8 mouse cellular contexts compared by ENCODE assay signal in genomic region chr9:44921123-44921468, GRCm38 (mm10). TPM values are rescaled to one million over a fixed set of nuclear protein-coding genes. Genes with fewer than 3 reads are reported as not detected.
DNase-seq lines count a peak whose midpoint lies in the region; ATAC-seq and TF ChIP-seq lines count a peak whose summit lies in the region.

No protein-coding gene starts in this region.

- peaks cover 6% of the 10 kb centered on the region; the same call in 1 of the 2 replicates for H3K36me3 ChIP-seq in heart, embryonic 14.5 days (ENCODE audit: control insufficient read depth, insufficient read depth, low read length)
- H3K36me3 ChIP-seq in liver, embryonic 12.5 days, result peaks cover 12% of the 10 kb centered on the region
- H3K36me3 ChIP-seq in myocyte (ENCODE audit: control insufficient read depth, insufficient read depth), result no peaks in the 10 kb centered on the region

- H3K9ac ChIP-seq in heart, embryonic 14.5 days (ENCODE audit: low read length), result peak overlapping the region; percentile 90
- peak overlapping the region; percentile 98 for H3K9ac ChIP-seq in liver, embryonic 12.5 days

- H3K9me3 ChIP-seq in heart, embryonic 14.5 days (ENCODE audit: control insufficient read depth, low read length), result no peaks in the 10 kb centered on the region
- no peaks in the 10 kb centered on the region for H3K9me3 ChIP-seq in liver, embryonic 12.5 days (replicated peaks)

- TF ChIP-seq POLR2A in myocyte (IDR thresholded peaks at IDR 0.05; ENCODE audit: insufficient read length, low read depth), result no peak

- H3K4me1 ChIP-seq in heart, embryonic 14.5 days (ENCODE audit: control insufficient read depth in 2 of 2, insufficient read depth in 2 of 2, low read length in 2 of 2), result peaks cover 0 to 7% of the 10 kb centered on the region in 2 experiments; a peak in 2 of 4 replicates
- H3K4me1 ChIP-seq in liver, embryonic 12.5 days, result peaks cover 25% of the 10 kb centered on the region

- H3K79me2 ChIP-seq in myocyte (ENCODE audit: control insufficient read depth, insufficient read depth), result peaks cover 45% of the 10 kb centered on the region

- peak overlapping the region; percentile 71 for H3K4me2 ChIP-seq in heart, embryonic 14.5 days (ENCODE audit: low read length)
- peak overlapping the region; percentile 74 for H3K4me2 ChIP-seq in liver, embryonic 12.5 days
- H3K4me2 ChIP-seq in myocyte (ENCODE audit: low read depth), result peak overlapping the region; percentile 82

- DNase-seq in adrenal gland, postnatal 25 days, result peak; percentile 11
- DNase-seq in adrenal gland, postnatal 10 days, result no peak
- DNase-seq in right cerebral cortex, postnatal 10 days (ENCODE audit: low spot score in 2 of 2), result peak; percentile 65 to 78
- DNase-seq in right cerebral cortex, postnatal 25 days, result no peak
- DNase-seq in thymus, postnatal 0 days (ENCODE audit: low spot score), result no peak

- 1% methylated on average over 8 of the region's 8 CpGs for WGBS in heart, embryonic 14.5 days
- WGBS in liver, embryonic 12.5 days (ENCODE audit: insufficient replicate concordance), result under 1% methylated on average over 8 of the region's 8 CpGs

- peak overlapping the region; percentile 87 to 88 for H3K27ac ChIP-seq in heart, embryonic 14.5 days (replicated peaks in 1 of 2; ENCODE audit: control insufficient read depth in 1 of 2, insufficient read depth in 1 of 2, low read depth in 2 of 2, low read length in 2 of 2)
- H3K27ac ChIP-seq in liver, embryonic 12.5 days, result peak overlapping the region; percentile 86

- no peaks in the 10 kb centered on the region for H3K27me3 ChIP-seq in heart, embryonic 14.5 days (ENCODE audit: control insufficient read depth, insufficient read depth, low read length)
- no peaks in the 10 kb centered on the region for H3K27me3 ChIP-seq in liver, embryonic 12.5 days (replicated peaks)
- no peaks in the 10 kb centered on the region for H3K27me3 ChIP-seq in myocyte (ENCODE audit: control insufficient read depth, insufficient read depth, insufficient read length)

- H3ac ChIP-seq in myocyte (ENCODE audit: control insufficient read depth, insufficient read length), result peak overlapping the region; percentile 64

- peak; percentile 65; the same call in 1 of the 2 replicates for ATAC-seq in heart, embryonic 14.5 days (ENCODE audit: insufficient number of reproducible peaks, insufficient read depth, low FRiP score, low read depth)
- ATAC-seq in liver, embryonic 12.5 days, result peak; percentile 76

- H3K4me3 ChIP-seq in heart, embryonic 14.5 days (ENCODE audit: control insufficient read depth in 1 of 2, insufficient read depth in 1 of 2, low read depth in 1 of 2, low read length in 2 of 2), result peak overlapping the region; percentile 44 to 88
- peak overlapping the region; percentile 99 for H3K4me3 ChIP-seq in liver, embryonic 12.5 days
- peak overlapping the region; percentile 90 for H3K4me3 ChIP-seq in myocyte

TF ChIP-seq in myocyte, 11 proteins besides CTCF, POLR2A, EP300 and RAD21:
- TF ChIP-seq MYOG (IDR thresholded peaks at IDR 0.05; ENCODE audit: control insufficient read depth in 1 of 3, insufficient read depth in 1 of 3, insufficient read length in 2 of 3, low read depth in 2 of 3), result no peak
- TF ChIP-seq SRF (IDR thresholded peaks at IDR 0.05; ENCODE audit: control insufficient read depth, insufficient read length, low read depth), result no peak
- TF ChIP-seq POLR2AphosphoS2 (IDR thresholded peaks at IDR 0.05; ENCODE audit: insufficient read length, low read depth), result no peak
- peak; percentile 67 for TF ChIP-seq USF1 (IDR thresholded peaks at IDR 0.05; ENCODE audit: low read depth)
- no peak for TF ChIP-seq REST (IDR thresholded peaks at IDR 0.05; ENCODE audit: insufficient read depth, insufficient read length)
- TF ChIP-seq E2F4 (IDR thresholded peaks at IDR 0.05; ENCODE audit: insufficient read depth), result no peak
- no peak for TF ChIP-seq TCF3 (IDR thresholded peaks at IDR 0.05; ENCODE audit: insufficient read length, low read depth)
- TF ChIP-seq TCF12 (IDR thresholded peaks at IDR 0.05; ENCODE audit: insufficient read depth, poor library complexity, severe bottlenecking), result no peak
- TF ChIP-seq MAX (IDR thresholded peaks at IDR 0.05; ENCODE audit: low read depth), result peak; percentile 50
- no peak for TF ChIP-seq MYOD1 (IDR thresholded peaks at IDR 0.05; ENCODE audit: control insufficient read depth in 1 of 3, insufficient read length in 2 of 3, low read depth in 2 of 3)
- TF ChIP-seq CEBPB (IDR thresholded peaks at IDR 0.05; ENCODE audit: insufficient read depth, poor library complexity, severe bottlenecking), result no peak

RNA-seq across cellular contexts. Expression of gene Atp5l, which starts 0.6 kb away (rescaled TPM):
- total RNA-seq in adrenal gland, postnatal 25 days (2021), result 383 and 529 TPM in 2 replicates
- 100 to 1,000 TPM; 796 to 905 TPM for total RNA-seq in adrenal gland, postnatal 10 days (2021)
- 1,362 and 1,405 TPM in 2 replicates for polyA plus RNA-seq in heart, embryonic 14.5 days (2014; fragmentation: Nextera tagmentation; extraction: Ambion mirVana)
- 523 and 553 TPM in 2 replicates for polyA plus RNA-seq in liver, embryonic 12.5 days (2016; fragmentation: Nextera tagmentation; extraction: Ambion mirVana)
- polyA plus RNA-seq in myocyte (2012; fragmentation: generic; extraction: Trizol), result 773 TPM
- polyA plus RNA-seq in thymus, postnatal 0 days (2015; fragmentation: Nextera tagmentation; extraction: Ambion mirVana), result 971 and 1,014 TPM in 2 replicates

RNA-seq across cellular contexts. Expression of gene Kmt2a, which starts 40.0 kb away (rescaled TPM):
- total RNA-seq in adrenal gland, postnatal 25 days (2021), result 31.5 and 47.5 TPM in 2 replicates
- total RNA-seq in adrenal gland, postnatal 10 days (2021), result 10 to 100 TPM; 21.4 to 34.8 TPM
- 9.6 and 10.4 TPM in 2 replicates for polyA plus RNA-seq in heart, embryonic 14.5 days (2014; fragmentation: Nextera tagmentation; extraction: Ambion mirVana)
- 7.3 and 8.4 TPM in 2 replicates for polyA plus RNA-seq in liver, embryonic 12.5 days (2016; fragmentation: Nextera tagmentation; extraction: Ambion mirVana)
- 4.5 TPM for polyA plus RNA-seq in myocyte (2012; fragmentation: generic; extraction: Trizol)
- 13.1 and 20.1 TPM in 2 replicates for polyA plus RNA-seq in thymus, postnatal 0 days (2015; fragmentation: Nextera tagmentation; extraction: Ambion mirVana)

RNA-seq across cellular contexts. Expression of gene Ube4a, which starts 44.3 kb away (rescaled TPM):
- 71.9 and 105 TPM in 2 replicates for total RNA-seq in adrenal gland, postnatal 25 days (2021)
- total RNA-seq in adrenal gland, postnatal 10 days (2021), result 10 to 100 TPM; 77.5 to 91.0 TPM
- polyA plus RNA-seq in heart, embryonic 14.5 days (2014; fragmentation: Nextera tagmentation; extraction: Ambion mirVana), result 21.7 and 25.7 TPM in 2 replicates
- polyA plus RNA-seq in liver, embryonic 12.5 days (2016; fragmentation: Nextera tagmentation; extraction: Ambion mirVana), result 14.8 and 15.1 TPM in 2 replicates
- 13.3 TPM for polyA plus RNA-seq in myocyte (2012; fragmentation: generic; extraction: Trizol)
- 18.6 and 19.5 TPM in 2 replicates for polyA plus RNA-seq in thymus, postnatal 0 days (2015; fragmentation: Nextera tagmentation; extraction: Ambion mirVana)

RNA-seq across cellular contexts. Expression of gene Cd3g, which starts 59.1 kb away (rescaled TPM):
- total RNA-seq in adrenal gland, postnatal 25 days (2021), result 0.52 TPM in 1 of 2 replicates, not detected in the other
- total RNA-seq in adrenal gland, postnatal 10 days (2021), result 1 to 10 TPM; 4.6 to 5.0 TPM
- polyA plus RNA-seq in heart, embryonic 14.5 days (2014; fragmentation: Nextera tagmentation; extraction: Ambion mirVana), result 0.20 TPM in 1 of 2 replicates, not detected in the other
- polyA plus RNA-seq in liver, embryonic 12.5 days (2016; fragmentation: Nextera tagmentation; extraction: Ambion mirVana), result not detected in 2 replicates
- 0.06 TPM for polyA plus RNA-seq in myocyte (2012; fragmentation: generic; extraction: Trizol)
- polyA plus RNA-seq in thymus, postnatal 0 days (2015; fragmentation: Nextera tagmentation; extraction: Ambion mirVana), result 973 and 1,015 TPM in 2 replicates

Comparison
In these comparisons a context has a peak if more than half of its experiments do, and no peak if none do; other contexts are left out.
1. DNase-seq: peak in adrenal gland, postnatal 25 days (single experiment) and right cerebral cortex, postnatal 10 days (2 of 2); none in adrenal gland, postnatal 10 days (single experiment), right cerebral cortex, postnatal 25 days (single experiment) and thymus, postnatal 0 days (single experiment).
2. Peak in every context shown above with its lines, with median percentiles within 50 percentile points of each other: H3K4me2 ChIP-seq and H3K4me3 ChIP-seq.